Mouse (Mus musculus) kidney, postnatal 4 days (tissue): ENCODE measurements at regions not wholly inside any gene's neighbourhood (a gene's known extent, or its start where the extent isn't known, plus 50 kb on each side); places are given as distances from the start of the nearest gene placed in this dataset.
"Not testable (repeated sequence)": the region's sequence is repeated elsewhere in the genome, so short reads cannot be mapped to it uniquely, and the experiment has no call there.

Experiments used
- DNase-seq, 2 experiments: peaks; one replicate each; pipeline ENCODE4 v3.0.0; 2021; ENCODE audit warnings: mixed read lengths in 2 of 2

DNA sequence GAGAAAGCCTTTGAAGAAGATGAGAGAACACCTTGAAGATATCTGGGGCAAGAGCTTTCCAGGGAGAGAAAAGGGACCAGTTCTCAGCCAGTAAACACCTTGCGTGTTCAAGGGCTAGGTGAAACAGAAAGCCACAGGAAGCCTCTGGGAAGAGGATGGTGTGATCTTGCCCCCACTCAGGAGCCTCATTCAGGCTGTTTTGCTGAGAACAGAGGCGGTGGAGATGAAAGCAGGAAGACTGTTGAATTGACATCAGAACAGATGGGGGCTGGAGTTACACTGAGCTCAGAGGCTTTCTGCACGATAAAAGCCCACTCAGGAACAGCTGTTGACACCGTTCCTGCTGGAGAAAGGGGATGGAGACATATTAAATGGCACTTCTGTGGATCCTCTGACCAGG lies 262.5 kb downstream of the Dad1 start:
- no peak for DNase-seq

DNA sequence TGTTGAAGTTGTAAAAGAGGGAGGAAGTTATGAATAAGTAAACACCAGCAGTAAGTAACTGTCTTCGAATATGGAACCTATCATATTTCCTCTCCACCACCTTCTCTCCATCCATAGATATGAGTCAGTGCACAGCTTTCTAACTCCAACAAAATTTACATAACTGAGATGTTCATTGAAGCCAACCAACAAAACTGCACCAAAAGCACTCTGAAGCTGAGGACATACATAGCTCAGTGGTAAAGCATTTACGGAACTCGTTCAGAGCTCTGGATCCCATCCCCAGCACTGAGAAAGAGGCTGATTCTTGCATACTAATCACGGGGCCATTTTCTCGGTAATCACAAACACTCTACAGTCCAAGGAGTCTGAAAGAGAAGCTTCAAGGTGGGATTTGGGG lies 273.1 kb downstream of the Dad1 start:
- no peak for DNase-seq

DNA sequence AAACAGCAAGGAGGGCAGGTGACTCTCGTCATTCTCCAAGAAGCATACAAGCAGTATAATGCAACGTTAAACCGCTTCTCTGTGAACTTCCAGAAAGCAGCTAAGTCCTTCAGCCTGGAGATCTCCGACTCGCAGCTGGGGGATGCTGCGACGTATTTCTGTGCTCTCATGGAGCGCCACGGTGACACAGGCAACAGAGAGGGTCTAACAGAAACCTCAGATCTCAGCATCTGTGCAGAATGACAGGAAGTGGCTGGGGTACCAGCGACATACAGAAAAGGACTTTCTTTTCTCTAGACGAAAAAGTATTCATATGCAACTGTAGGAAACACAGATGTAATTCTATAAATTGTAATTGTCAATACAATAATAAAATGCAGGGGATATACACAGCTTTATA lies 292.5 kb downstream of the Dad1 start:
- not testable (repeated sequence) for DNase-seq

DNA sequence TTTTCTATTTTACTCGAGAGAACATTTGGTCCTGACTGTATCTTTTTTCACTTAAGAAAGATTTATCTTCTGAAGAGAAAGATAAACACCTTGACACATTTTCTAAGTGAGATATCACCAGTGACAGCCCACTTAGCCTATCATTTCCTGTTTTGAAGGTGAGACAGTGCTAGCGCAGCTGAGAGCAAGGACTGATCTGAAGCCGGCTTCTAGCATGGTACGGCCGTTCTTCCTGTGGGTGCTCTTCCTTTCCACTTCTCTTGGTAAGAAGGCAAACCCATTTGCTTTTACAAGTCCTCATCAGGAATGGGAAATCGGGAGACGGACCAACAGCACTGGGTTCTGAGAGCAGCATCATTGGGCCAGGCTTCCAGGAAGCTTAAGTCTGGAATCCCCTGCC lies 293.1 kb downstream of the Dad1 start:
- DNase-seq = no peak

DNA sequence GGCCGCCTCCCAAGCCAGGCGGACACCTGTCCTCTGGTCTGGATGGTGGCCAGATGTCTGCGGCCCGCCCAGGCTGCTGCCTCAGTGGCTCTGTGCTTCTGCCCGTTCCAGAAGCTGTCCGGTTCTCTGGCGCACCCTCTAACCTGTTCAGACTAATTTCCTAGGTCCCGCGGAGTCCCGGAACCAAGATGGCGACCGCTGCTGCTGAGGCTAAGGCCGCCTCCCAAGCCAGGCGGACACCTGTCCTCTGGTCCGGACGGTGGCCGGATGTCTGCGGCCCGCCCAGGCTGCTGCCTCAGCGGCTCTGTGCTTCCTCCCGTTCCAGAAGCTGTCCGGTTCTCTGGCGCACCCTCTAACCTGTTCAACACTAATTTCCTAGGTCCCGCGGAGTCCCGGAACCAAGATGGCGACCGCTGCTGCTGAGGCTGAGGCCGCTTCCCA lies 318.1 kb downstream of the Dad1 start:
- peak; percentile 57 to 65 for DNase-seq

DNA sequence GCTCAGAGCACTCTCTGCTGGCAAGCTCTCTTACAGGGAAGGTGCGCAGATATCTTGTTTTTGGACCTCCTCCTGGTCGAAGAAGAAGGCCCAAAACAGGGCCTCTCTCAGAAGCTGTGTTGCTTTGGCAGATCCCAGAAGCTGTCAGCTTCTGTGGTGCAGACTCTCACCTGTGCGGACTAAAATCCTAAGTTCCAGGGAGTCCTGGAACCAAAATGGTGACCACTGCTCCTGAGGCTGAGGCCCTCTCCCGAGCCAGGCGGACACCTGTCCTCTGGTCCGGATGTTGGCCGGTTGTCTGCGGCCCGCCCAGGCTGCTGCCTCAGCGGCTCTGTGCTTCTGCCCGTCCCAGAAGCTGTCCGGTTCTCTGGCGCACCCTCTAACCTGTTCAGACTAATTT lies 318.6 kb downstream of the Dad1 start:
- DNase-seq = peak; percentile 60 to 65

DNA sequence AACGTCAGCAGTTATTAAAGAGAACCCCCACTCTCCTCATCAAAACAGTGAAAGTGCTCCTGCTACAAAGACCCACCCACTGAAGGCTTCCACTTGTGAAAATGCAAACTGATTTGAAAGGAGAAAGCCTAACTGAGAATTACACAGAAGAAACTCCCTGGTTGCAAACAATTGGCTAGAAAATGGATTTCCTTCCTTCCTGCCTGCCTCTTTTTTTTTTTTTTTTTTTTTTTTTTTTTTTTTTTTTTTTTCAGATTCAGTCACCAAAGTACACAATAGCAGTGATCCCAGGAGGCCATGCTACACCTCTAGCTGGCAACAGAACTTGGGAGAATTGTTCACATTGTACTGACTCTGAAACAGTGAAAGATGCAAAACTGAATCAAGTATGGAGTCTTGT lies 343.0 kb downstream of the Dad1 start:
- DNase-seq = no peak

DNA sequence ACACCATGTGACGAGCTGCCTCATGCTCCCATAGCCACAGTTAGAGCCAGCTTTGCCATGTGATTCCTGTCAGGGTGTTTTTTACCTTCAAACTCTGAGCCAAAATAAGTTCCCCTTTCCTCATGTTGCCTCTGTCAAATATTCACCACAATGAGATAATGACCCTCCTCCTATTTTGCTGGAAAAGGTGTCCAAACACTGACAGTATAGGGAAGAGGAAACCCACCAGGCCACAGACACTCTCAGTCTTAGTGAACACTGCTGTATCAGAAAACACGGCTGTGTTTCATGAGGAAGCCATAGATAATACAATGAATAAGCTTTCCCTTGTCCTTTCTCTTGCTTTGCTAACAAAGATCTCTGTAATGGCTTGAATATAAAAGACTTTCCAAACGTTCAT lies 349.3 kb downstream of the Dad1 start:
- no peak for DNase-seq

DNA sequence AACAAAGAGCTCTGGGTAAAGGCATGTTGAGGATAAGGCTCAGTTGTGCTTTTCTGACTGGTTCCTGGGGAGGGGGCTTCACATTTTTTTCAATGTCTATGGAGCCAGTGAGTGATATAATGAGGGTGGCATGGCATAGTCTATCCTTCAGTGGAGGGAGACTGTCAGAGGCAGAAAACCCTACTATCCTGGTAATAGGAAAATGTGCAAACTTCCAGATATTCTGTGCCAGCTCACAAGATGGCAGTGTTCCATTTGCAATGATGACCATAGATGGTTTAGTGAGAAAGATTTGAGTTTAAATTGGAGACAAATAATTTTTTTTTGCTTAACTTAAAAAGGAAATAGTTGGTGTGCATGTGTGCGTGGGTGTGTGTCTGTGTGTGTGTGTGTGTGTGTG lies 352.8 kb downstream of the Dad1 start:
- DNase-seq = no peak

DNA sequence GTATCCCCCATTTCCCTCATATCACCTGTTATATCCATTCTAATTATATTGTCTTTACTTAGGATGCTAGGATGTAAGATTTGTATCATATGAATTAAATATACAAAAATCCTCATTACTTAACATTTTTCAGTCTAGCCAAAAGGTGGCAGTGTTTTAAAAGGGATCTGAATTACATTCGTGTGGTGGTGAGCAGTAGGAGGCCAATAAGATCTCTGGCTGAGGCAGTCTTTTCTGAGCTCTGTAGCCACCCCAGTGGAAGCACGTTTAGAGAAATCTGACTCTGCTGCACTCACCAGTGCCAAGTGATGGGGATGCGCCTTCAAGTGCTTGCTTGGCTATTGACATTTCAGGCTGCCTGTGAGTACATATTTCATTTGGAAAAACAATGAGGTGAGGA lies 372.6 kb downstream of the Dad1 start:
- DNase-seq = peak in 1 of 2 experiments; percentile 16

DNA sequence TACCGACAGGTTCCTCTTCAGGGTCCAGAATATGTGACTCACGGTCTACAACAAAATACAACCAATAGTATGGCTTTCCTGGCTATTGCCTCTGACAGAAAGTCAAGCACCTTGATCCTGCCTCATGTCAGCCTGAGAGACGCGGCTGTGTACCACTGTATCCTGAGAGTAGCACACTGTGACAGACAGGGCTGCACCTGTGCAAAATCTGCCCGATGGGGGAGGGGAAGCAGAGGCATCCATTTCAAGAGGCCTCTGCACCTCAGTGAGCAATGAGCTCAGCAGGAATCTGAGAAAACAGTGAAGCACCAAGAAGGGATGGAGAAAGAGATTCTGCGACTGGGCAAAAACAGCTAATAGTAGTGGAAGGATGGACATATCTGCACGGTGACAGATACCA lies 377.3 kb downstream of the Dad1 start:
- DNase-seq = no peak

DNA sequence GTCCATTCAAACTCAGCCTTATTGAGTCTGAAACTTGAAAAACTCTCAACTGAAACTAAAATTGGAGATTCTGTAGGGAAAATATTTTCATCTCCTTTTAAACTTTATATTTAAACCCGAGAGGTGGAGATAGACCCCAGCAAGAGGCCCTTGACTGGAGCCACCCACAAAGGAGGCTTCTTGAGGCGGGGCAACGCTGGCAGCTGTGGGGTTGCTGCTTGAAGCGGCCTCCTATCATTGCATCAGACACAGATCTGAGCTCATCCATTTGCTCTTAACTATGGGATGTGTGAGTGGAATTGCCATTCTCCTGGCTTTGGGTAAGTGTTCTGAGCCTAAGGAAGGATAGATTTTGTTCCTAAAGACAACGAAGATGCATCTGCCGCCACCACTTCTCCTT lies 378.2 kb downstream of the Dad1 start:
- no peak for DNase-seq

DNA sequence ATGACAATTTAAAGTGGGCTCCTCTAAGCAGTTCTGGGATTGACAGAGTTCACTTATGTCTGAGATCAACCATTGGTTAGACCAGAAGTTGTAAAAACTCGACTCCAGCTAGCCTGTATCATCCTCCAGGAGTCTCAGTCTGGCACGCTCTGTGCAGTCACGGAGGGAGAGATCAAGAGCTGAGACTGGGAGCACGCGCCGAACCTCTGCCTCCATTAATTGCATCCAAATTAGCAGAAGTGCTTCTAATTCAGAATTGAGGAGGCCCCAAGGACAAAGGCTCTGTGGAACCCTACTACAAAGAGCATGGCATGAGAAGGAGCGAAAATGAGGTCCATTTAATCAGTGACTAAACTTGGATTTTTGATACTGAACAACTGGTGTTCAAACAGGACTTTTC lies 406.9 kb downstream of the Dad1 start:
- no peak for DNase-seq

DNA sequence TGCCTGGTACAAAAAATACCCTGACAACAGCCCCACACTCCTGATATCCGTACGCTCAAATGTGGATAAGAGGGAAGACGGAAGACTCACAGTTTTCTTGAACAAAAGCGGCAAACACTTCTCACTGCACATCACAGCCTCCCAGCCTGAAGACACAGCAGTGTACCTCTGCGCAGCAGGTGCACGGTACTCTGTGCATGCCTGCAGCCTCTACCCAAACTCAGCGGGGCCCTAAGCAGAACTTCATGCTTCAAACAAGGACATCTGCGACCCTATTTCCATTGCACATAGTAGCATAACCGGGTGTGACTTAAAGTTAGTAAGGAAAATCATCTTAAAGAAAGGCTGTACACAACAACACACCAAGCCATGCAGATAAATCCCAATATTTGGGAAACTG lies 408.3 kb downstream of the Dad1 start:
- DNase-seq = no peak

DNA sequence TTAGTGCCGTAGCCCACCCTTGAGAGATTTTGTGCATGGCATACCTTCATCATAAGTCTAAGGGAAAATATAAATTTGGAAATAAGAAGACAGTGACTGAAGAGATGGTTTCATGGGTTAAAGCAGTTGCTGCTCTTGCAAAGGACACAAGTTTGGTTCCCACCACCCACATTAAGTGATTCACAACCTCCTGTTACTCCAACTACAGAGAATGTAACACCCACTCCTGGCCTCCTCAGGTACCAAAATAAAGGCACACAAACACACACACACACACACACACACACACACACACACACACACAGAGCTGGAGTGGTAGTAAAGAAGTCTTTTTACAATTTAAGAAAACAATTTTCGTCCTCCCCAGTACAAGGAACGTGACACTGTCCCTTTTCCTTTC lies 421.4 kb downstream of the Dad1 start:
- no peak for DNase-seq

DNA sequence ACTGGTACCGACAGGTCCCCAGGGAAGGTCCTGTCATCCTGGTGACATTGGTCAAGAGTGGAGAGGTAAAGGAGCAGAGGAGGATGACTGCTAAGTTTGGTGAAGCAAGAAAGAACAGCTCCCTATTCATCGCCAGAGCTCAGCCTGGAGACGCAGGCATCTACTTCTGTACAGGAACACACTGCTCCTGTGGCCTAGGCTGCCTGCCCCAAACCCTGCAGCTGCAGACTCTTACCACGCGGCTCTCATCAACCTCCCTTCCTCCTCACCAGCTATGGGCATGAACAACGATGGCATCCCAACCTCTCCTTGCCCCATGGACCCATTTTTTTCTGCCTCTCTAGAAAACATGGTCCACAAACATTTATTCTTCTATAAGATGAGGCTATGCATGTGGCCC lies 422.3 kb downstream of the Dad1 start:
- no peak for DNase-seq

DNA sequence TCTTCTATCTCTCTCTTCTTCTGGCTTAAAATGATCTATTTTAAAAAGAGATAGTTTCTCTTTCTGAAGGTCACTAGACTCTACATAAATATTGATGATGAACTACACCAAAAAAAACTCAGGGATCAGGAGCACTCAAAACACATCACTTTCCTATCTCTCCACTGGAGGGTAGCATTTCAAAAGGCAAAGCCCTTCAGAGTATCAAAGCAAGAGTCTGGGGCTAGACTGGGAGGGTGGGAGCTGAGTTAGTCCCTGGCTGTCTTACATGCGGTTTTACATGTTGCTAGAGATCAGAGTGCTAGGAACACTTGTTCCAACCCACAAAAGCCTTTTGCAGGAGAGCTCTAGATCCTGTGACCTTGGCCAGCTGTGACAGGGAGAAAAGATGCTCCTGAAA lies 423.2 kb downstream of the Dad1 start:
- DNase-seq = no peak

DNA sequence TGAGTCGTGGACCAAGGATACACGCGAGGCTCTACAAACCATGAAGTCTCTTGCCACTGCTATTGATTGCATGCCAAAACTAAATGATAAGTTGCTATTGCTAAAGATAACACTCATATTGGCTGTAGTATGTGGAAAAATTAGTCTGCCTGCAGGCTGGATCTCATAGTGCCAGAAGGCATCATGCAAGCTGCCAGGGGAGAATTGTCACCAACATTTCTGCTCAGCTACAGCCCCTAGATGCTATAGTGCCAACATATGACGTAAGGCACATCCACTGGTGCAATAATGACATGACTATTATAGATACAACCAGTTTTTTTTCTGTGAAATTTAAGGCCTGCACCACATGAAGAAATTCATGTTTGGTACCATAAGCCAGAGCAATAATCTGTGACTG lies 427.1 kb downstream of the Dad1 start:
- no peak for DNase-seq

DNA sequence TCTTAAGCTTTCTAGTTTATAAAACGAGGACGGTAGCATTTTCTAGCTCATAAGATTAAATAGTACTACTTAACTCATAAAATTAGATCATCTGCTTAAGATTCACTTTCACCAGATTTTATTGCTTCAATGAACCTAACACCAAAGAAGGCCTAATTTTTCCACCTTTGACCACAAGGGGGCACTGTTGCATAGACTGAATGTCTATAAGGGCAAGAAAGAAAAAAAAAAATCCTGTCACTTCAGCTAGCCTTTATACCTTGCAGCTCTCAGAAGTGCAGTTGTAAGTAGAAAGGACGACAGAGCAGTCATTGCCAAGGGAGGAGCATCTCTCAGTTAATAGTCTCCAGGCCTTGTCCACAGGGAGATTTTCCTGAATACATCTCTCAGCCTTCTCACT lies 447.7 kb downstream of the Dad1 start:
- peak; percentile 80 to 81 for DNase-seq

DNA sequence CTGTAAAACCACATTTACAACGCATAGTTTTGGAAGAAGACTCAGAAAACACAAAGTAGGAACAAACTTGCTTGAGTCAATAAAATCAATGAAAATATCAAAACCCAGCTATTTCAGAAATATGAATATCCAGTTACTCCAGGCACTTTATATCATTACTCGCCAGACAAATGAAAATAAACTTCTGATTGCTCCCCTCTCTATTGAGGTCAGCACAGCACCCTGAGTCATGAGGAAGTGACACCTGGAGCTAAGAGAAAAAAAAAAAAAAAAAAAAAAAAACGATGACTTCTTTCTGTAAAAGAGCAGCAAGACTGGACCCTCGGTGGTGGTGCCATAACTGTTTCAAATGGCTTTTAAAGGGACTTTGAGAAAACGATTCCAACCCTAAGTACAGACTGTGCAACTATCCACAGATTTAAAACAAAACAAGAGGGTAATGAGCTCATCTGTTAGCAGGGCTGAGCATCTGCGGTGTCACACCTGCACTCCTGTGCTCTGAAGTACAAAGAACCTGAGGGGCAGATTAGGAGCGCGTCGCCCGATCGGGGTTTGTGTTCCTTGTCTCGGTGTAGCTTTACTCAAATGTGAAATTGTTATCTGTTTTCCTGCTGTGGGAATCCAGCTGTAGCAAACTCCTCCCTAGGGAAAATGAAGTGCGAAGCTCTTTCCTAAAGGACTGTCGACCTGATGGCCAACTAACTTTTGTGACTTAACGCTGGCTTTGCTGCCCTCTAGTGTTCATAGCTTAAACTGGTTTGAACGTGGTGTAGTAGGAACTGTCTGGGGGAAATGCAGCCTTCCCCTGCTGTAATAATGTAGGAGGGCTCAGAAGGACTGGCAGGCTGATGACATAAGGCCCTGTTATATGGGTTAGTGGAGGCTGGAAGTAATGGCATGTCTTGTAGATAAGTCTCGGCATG lies 449.9 kb downstream of the Dad1 start:
- peak; percentile 57 to 72 for DNase-seq

DNA sequence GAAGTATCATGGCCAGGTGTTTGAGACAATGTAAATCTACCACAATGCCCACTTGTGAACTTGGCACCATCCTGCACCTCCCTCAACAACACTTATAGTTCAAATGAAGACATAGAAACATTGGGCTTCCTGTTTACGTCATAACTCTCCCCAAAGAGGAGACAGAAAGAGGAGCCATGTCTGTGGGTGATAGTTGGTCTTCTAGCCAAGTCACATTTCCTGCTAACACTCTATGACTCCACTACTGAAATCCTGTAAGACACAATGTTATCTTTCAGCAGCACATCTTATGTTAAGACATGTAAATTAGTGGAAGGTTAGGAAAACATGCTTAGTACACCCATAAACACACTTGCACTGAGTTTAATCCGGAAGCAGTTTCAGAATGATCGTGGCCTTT lies 451.4 kb downstream of the Dad1 start:
- no peak for DNase-seq

DNA sequence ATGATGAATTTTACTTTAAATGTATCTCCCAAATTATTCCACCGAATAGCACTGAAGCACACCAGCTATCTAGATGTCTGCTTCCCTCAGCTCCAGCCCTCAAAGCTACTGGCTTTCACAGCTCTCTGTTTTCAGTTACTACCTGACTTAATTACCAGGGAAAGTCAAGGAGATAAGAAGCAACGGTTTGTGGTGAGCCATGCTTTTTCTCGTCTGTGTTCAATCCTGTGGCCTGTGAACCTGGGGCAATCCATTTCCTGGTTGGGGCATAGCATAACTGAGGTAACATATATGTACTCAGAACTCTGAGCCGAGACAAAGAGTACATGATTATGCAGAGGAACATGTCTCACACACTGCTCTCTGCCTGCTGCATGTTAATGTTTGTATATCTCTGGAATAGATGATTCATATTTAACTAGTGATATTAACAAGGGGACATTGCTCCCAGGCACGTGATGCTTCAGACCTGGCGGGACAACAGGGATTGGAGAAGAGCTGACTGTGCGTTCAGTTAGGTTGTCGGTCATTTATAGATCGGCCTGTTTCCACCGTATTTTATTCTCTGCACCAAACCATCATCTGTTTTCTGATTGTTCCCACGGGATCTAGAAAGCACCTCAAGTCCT lies 453.3 kb downstream of the Dad1 start:
- no peak for DNase-seq

DNA sequence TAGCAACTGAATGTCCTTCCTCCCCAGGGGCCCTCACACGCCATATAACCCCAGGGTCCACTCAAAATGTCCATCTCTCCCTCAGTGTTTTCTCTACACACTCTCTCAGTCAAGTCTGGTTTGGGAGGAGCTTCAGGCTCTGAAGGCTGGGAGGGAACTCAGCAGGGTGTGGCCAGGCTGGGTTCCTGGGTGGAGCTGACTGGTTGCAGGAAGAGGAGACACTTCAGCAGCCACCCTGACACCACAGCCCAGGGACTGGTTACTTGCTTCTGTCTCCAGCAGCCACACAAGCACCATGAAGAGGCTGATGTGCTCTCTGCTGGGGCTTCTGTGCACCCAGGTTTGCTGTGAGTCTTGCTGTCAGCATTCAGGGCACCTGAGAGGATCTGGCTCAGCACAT lies 458.7 kb downstream of the Dad1 start:
- DNase-seq = not testable (repeated sequence)

DNA sequence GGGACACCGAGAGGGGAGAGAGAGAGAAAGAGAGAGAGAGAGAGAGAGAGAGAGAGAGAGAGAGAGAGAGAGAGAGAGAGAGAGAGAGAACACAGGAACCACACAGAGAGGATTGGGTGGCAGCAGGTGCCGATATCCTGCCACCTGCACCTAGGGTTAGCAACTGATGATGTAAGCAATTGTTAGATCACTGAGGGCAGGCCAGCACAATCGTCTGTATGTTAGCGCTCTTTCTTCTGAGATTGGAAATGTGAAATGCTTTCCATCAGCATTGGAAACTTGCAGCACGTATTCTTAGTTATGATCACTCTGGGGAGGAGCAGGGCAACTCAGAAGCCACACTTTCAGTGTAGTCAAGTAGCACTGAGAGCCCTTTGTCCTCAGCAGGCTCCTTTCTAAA lies 459.4 kb downstream of the Dad1 start:
- DNase-seq = no peak

DNA sequence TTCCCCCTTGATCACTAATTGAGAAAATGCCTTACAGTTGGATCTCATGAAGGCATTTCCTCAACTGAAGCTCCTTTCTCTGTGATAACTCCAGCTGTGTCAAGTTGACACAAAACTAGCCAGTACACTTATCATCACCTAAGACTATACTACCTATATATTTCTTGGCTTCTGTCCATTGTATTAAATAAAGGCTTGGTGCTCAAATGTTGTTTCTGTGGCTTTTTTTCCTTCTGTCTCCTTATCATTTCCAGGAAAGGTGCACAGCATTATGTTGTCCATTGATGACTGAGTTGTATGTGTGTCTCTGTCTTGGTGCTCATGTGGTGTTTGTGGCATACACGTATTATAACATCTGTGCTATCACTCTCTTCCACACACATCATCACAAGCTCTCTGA lies 461.5 kb downstream of the Dad1 start:
- not testable (repeated sequence) for DNase-seq
